Mouse (Mus musculus): ENCODE data around the gene Rgs10. TPM values are rescaled to one million over a fixed set of nuclear protein-coding genes. Genes with fewer than 3 reads are reported as not detected.

The Rgs10 gene
- polyA plus RNA-seq, 1 experiment from 2014 or later = 14.0 TPM

- Histone ChIP-seq H3K36me3 (no peaks in the 10 kb centered on the region), H3K4me1 (no peaks in the 10 kb centered on the region), H3K4me3 (replicated peaks) (no peak overlapping the region), H3K27ac (replicated peaks) (no peak overlapping the region), H3K4me2 (replicated peaks) (no peak overlapping the region), H3K9ac (no peak overlapping the region), H3K27me3 (no peaks in the 10 kb centered on the region), H3K9me3 (replicated peaks) (no peaks in the 10 kb centered on the region)
- WGBS = 52% methylated on average over 1 of the region's 1 CpGs
- ATAC-seq (ENCODE audit: insufficient number of reproducible peaks, low FRiP score, low TSS enrichment, low read depth) = no peak
Measured at GRCm38 (mm10) chr7:128433213-128433612, 14.7 kb upstream of the Rgs10 start.

GRCm38 (mm10) chr7:128432574-128432973 is 14.0 kb upstream of the Rgs10 start:
- H3K27ac ChIP-seq (replicated peaks) = no peak overlapping the region
- no peak for ATAC-seq (ENCODE audit: insufficient number of reproducible peaks, low FRiP score, low TSS enrichment, low read depth)
- no peaks in the 10 kb centered on the region for H3K9me3 ChIP-seq (replicated peaks)
- H3K4me1 ChIP-seq = no peaks in the 10 kb centered on the region
- no peaks in the 10 kb centered on the region for H3K36me3 ChIP-seq
- WGBS = 57% methylated on average over 10 of the region's 10 CpGs
- H3K9ac ChIP-seq = no peak overlapping the region
- no peak overlapping the region for H3K4me3 ChIP-seq (replicated peaks)
- H3K27me3 ChIP-seq = no peaks in the 10 kb centered on the region
- H3K4me2 ChIP-seq (replicated peaks) = no peak overlapping the region

- Histone ChIP-seq H3K4me3 (replicated peaks) (no peak overlapping the region), H3K36me3 (no peaks in the 10 kb centered on the region), H3K27ac (replicated peaks) (no peak overlapping the region), H3K9me3 (replicated peaks) (no peaks in the 10 kb centered on the region), H3K9ac (no peak overlapping the region), H3K4me2 (replicated peaks) (no peak overlapping the region), H3K27me3 (peaks cover 51% of the 10 kb centered on the region), H3K4me1 (peaks cover 14% of the 10 kb centered on the region)
- ATAC-seq (ENCODE audit: insufficient number of reproducible peaks, low FRiP score, low TSS enrichment, low read depth) = no peak
- 73% methylated on average over 3 of the region's 3 CpGs for WGBS
Measured at GRCm38 (mm10) chr7:128422491-128422890, 3.9 kb upstream of the Rgs10 start.

- Histone ChIP-seq H3K4me2 (replicated peaks) (no peak overlapping the region), H3K27ac (replicated peaks) (no peak overlapping the region), H3K36me3 (no peaks in the 10 kb centered on the region), H3K9me3 (replicated peaks) (no peaks in the 10 kb centered on the region), H3K4me1 (peaks cover 21% of the 10 kb centered on the region), H3K27me3 (peaks cover 59% of the 10 kb centered on the region), H3K9ac (no peak overlapping the region), H3K4me3 (replicated peaks) (no peak overlapping the region)
- no peak for ATAC-seq (ENCODE audit: insufficient number of reproducible peaks, low FRiP score, low TSS enrichment, low read depth)
- WGBS = 80% methylated on average over 7 of the region's 7 CpGs
Measured at GRCm38 (mm10) chr7:128421701-128422100, 3.1 kb upstream of the Rgs10 start.

GRCm38 (mm10) chr7:128419690-128420089 is 1.1 kb upstream of the Rgs10 start:
- H3K27ac ChIP-seq (replicated peaks) = no peak overlapping the region
- H3K9ac ChIP-seq = no peak overlapping the region
- peaks cover 67% of the 10 kb centered on the region for H3K27me3 ChIP-seq
- H3K4me1 ChIP-seq = peaks cover 21% of the 10 kb centered on the region
- H3K36me3 ChIP-seq = no peaks in the 10 kb centered on the region
- H3K4me2 ChIP-seq (replicated peaks) = no peak overlapping the region
- 14% methylated on average over 9 of the region's 9 CpGs for WGBS
- ATAC-seq (ENCODE audit: insufficient number of reproducible peaks, low FRiP score, low TSS enrichment, low read depth) = no peak
- H3K4me3 ChIP-seq (replicated peaks) = no peak overlapping the region
- H3K9me3 ChIP-seq (replicated peaks) = no peaks in the 10 kb centered on the region

GRCm38 (mm10) chr7:128417226-128417929 is 1.2 kb downstream of the Rgs10 start:
- Histone ChIP-seq H3K4me2 (replicated peaks) (peak overlapping the region; percentile 99), H3K4me1 (peaks cover 21% of the 10 kb centered on the region), H3K27me3 (peaks cover 74% of the 10 kb centered on the region), H3K27ac (replicated peaks) (no peak overlapping the region), H3K9ac (peak overlapping the region; percentile 51), H3K36me3 (no peaks in the 10 kb centered on the region), H3K4me3 (replicated peaks) (peak overlapping the region; percentile 73), H3K9me3 (replicated peaks) (no peaks in the 10 kb centered on the region)
- no peak for ATAC-seq (ENCODE audit: insufficient number of reproducible peaks, low FRiP score, low TSS enrichment, low read depth)
- WGBS = 2% methylated on average over 32 of the region's 32 CpGs

GRCm38 (mm10) chr7:128416664-128417063 is 1.9 kb downstream of the Rgs10 start:
- Histone ChIP-seq H3K4me1 (peaks cover 21% of the 10 kb centered on the region), H3K4me3 (replicated peaks) (no peak overlapping the region), H3K4me2 (replicated peaks) (peak overlapping the region; percentile 99), H3K27me3 (peaks cover 69% of the 10 kb centered on the region), H3K36me3 (no peaks in the 10 kb centered on the region), H3K9me3 (replicated peaks) (no peaks in the 10 kb centered on the region), H3K9ac (no peak overlapping the region), H3K27ac (replicated peaks) (no peak overlapping the region)
- 65% methylated on average over 6 of the region's 6 CpGs for WGBS
- no peak for ATAC-seq (ENCODE audit: insufficient number of reproducible peaks, low FRiP score, low TSS enrichment, low read depth)

GRCm38 (mm10) chr7:128414433-128414832 is 4.1 kb downstream of the Rgs10 start:
- peaks cover 21% of the 10 kb centered on the region for H3K4me1 ChIP-seq
- no peaks in the 10 kb centered on the region for H3K9me3 ChIP-seq (replicated peaks)
- H3K4me2 ChIP-seq (replicated peaks) = no peak overlapping the region
- 52% methylated on average over 8 of the region's 8 CpGs for WGBS
- H3K27ac ChIP-seq (replicated peaks) = no peak overlapping the region
- no peak overlapping the region for H3K9ac ChIP-seq
- H3K27me3 ChIP-seq = peaks cover 50% of the 10 kb centered on the region
- no peak overlapping the region for H3K4me3 ChIP-seq (replicated peaks)
- H3K36me3 ChIP-seq = no peaks in the 10 kb centered on the region
- ATAC-seq (ENCODE audit: insufficient number of reproducible peaks, low FRiP score, low TSS enrichment, low read depth) = no peak

- Histone ChIP-seq H3K27ac (replicated peaks) (no peak overlapping the region), H3K36me3 (no peaks in the 10 kb centered on the region), H3K4me1 (peaks cover 4% of the 10 kb centered on the region), H3K4me3 (replicated peaks) (no peak overlapping the region), H3K4me2 (replicated peaks) (no peak overlapping the region), H3K9ac (no peak overlapping the region), H3K9me3 (replicated peaks) (no peaks in the 10 kb centered on the region), H3K27me3 (peaks cover 32% of the 10 kb centered on the region)
- ATAC-seq (ENCODE audit: insufficient number of reproducible peaks, low FRiP score, low TSS enrichment, low read depth) = no peak
- WGBS = 64% methylated on average over 10 of the region's 10 CpGs
Measured at GRCm38 (mm10) chr7:128412071-128412833, 6.3 kb downstream of the Rgs10 start.

GRCm38 (mm10) chr7:128410708-128411413 is 7.7 kb downstream of the Rgs10 start:
- no peak for ATAC-seq (ENCODE audit: insufficient number of reproducible peaks, low FRiP score, low TSS enrichment, low read depth)
- Histone ChIP-seq H3K4me1 (no peaks in the 10 kb centered on the region), H3K27ac (replicated peaks) (no peak overlapping the region), H3K9ac (no peak overlapping the region), H3K36me3 (no peaks in the 10 kb centered on the region), H3K4me3 (replicated peaks) (no peak overlapping the region), H3K27me3 (peaks cover 18% of the 10 kb centered on the region), H3K4me2 (replicated peaks) (no peak overlapping the region), H3K9me3 (replicated peaks) (no peaks in the 10 kb centered on the region)
- WGBS = 61% methylated on average over 11 of the region's 11 CpGs

GRCm38 (mm10) chr7:128408265-128408664 is 10.3 kb downstream of the Rgs10 start:
- Histone ChIP-seq H3K27me3 (no peaks in the 10 kb centered on the region), H3K4me1 (no peaks in the 10 kb centered on the region), H3K9ac (no peak overlapping the region), H3K36me3 (no peaks in the 10 kb centered on the region), H3K4me2 (replicated peaks) (no peak overlapping the region), H3K27ac (replicated peaks) (no peak overlapping the region), H3K9me3 (replicated peaks) (no peaks in the 10 kb centered on the region), H3K4me3 (replicated peaks) (no peak overlapping the region)
- 70% methylated on average over 5 of the region's 5 CpGs for WGBS
- no peak for ATAC-seq (ENCODE audit: insufficient number of reproducible peaks, low FRiP score, low TSS enrichment, low read depth)

All from embryonic facial prominence, embryonic 15.5 days (tissue).